Mouse (Mus musculus) spleen, postnatal 36 days (tissue): ENCODE data around the gene Dock10.

Source experiments
- DNase-seq, 2 experiments: peaks; one replicate each; pipeline ENCODE4 v3.0.0; 2022; ENCODE audit warnings: low spot score in 2 of 2, mixed read lengths in 1 of 2

The Dock10 gene

DNA sequence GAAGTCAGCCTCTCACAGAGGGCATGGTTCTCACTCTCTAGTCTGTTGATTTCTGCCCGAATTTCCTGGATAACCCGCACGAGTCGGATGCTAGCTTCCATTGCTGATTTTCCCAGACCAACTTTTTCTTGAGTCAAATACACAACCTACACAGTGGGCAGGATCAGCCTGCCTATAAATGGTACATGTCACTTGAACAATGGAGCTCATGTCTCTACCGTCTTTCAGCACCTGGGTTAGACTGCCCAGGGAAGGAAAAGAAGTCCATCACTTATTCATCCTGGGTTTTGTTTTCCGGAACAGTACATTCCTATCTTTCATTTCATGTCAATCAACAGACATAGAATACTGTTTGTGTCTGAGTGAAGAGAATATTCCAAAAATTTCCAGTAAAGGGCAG, 297.0 kb downstream of the Dock10 start, which contains the start of gene Gm45261:
Gene Gm45261, minus strand, starts transcription at position 101 of the 400 bp plus-strand sequence.
- DNase-seq: no peak

DNA sequence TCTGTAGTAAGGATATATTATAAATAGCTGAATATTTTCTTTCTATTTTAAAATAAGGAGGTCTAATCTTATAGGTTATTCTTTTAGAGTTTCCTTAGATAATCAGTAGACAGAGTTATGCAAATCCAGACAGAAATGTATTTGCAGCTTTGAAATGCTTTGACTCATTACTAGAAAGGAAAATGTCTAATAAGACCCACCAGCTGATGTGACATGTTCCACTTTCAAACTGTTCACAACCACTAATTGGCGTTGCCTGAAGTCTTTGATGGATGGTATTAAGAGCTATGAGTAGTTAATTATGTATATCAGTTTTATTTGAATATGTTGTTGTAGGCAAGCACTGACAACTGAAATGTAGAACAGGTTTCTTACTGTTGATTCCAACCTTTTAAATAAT, 298.4 kb downstream of the Dock10 start:
- no peak for DNase-seq

DNA sequence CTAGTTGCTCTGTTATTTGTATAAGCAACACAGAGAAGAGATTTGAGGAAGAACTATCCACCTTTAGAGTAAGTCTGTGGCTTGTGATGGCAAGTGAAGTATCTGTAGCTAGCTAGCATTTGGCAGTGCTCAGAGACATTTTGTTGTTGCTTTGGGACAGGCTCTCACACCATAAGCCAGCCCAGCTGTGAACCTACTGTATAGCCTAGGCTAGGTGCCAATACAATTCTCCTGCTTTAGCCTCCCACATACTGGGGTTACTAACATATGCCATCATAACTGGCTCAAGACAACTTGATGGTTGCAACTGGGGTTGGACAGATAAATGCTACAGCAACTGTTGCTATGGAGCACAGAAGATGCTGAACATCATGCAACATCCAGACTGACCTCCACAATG, 298.9 kb downstream of the Dock10 start:
- no peak for DNase-seq

DNA sequence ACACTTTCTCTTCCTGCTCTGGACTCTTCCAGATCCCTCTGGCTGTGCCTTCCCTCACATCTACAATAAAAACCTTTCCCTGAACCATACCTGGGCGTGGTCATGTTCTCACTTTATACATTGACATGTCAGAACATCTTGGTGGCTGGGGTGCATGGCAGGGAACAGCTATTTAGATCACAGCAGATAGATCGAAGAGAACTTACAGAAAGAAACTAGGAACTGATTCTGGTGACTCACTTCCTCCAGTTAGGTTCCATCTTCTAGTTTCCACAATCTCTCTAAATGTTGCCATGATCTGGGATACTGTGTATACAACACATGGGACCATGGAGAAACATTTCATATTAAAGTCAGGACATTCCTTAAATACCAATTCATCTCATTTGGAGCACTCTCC, 304.4 kb downstream of the Dock10 start:
- DNase-seq: no peak

DNA sequence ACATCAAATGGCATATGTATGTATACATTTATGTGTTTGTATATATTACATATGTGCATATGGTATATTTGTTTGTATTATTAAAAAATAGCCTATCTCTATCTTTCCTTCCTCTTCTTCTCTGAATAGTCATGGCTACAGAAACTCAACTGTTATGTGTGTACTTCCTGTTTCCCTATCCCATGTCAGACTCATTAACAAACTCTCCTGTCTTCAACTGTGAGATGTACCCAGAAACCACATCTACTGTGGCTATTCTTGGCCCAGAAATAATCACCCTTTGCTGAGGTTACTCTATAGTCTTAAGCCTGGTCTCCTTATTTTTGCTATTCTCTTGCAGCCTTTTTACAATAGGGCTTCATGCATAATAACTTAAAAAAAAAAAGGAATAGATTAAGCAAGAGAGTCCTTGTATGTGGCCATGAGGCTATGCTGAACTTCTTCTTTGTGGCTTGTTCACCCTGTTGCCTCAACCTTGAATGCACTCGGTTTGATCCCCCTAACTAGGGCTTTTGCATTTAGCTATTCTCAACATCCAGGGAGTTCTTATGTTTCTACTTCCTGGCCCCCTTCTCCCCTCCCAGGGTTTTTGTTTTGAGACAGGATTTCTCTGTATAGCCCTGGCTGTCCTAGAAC, 306.3 kb downstream of the Dock10 start:
- DNase-seq: no peak
